Mouse (Mus musculus) regulatory T cell (primary cell): ENCODE data around the gene Ulk4.

Experiments
- in situ Hi-C: fragments of 300-600 bp; cut with MboI, MseI; formaldehyde crosslinking; loops from one replicate; pipeline ENCODE4 v1.15.1; 2025; ENCODE audit warnings: high pct_unique_total_duplicates

The Ulk4 gene

DNA sequence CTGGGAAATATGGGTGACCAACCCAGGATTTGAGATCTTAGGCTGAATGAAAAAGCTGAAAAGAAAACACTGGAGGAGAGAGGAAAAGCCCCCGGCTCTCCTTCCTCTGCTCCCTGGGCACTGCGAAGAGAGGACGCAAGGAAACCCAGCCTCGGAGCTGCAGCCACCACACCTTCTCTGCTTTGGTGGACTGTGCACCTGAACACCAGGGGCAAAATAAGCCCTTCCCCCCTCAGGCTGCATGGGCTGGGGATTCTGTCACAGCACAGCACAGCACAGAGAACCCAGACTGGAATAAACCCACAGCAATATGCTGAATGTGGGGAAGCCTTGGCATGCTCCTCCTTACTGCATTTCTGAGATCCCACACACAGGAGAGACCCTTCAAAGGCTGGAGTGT lies 81.9 kb downstream of the Ulk4 start:
- in situ Hi-C loops, result no loop called here

DNA sequence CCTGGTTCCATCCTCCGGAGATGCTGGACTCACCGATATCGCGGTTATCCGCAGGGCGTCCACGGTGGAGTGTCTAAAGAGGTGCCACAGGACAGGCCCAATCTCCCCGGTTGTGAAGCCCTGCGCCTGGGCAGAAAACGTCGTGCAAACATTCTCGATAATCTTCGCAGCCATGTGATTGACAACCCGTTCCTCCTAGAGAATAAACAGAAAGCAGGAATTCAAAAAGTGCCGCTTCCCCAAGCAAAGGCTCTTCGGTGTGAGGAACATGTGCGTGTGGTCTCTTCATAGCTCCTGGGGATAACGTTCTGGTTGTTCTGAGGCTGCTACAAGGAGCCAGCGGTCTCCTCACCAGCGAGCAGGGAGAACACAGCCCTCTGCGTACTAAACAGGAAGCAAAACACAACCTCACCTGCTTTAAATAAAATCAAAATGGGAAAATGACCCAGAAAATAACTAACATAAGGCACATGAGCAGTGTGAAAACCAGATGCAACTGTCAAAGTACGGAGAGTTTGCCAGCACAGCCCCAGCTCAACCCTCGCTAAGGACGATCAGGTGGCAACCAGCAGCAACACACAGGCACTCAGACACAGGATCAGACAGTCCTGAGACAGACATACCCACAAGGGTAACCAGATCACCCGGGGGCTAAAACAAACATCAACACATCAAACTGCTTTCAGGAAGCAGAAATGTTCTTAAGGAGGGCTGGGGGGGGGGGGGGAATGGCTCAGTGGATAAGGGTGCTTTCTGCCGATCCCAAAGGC lies 84.2 kb downstream of the Ulk4 start:
- in situ Hi-C loops, result loop anchor here (5.0 kb wide), 1 partner anchor 665 kb away; no protein-coding TSS in a partner anchor

DNA sequence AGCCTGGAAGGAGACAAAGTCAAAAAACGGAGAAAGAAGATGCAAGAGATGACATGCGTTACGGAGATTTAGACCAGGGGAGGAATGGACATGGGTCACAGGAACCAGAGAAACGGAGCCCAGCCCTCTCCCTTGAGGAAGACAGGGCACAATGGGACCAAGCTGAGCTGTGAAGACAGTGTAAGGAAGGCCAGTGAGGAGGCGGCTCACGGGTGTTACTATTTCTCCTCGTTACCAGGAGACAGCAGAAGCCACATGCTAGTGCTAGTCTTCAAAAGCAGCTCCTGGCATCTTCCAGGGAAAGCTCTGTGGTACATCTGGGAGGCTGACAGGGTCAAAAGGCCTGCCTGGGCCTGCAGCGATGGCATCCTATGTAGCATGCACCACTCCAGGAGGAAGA lies 89.2 kb downstream of the Ulk4 start:
- in situ Hi-C loops, result no loop called here

DNA sequence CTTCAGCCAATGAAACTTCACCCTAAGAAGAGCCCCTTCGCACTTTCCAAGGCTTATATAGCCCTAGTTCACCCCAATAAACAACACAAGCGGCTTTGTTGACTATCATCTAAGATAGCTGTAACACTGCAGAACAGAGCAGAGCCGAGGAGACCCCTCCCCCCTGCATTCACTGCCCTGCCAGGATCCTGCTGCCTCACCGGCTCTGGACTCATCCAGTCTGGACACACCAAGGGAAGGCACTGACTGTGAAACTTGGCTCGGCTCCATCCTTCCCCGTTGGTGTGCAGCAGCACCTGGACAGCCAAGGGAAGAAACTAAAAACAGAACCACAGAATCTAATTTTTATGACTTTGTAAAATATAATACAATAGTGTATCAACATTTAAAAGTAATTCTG lies 91.2 kb downstream of the Ulk4 start:
- in situ Hi-C loops, result no loop called here

DNA sequence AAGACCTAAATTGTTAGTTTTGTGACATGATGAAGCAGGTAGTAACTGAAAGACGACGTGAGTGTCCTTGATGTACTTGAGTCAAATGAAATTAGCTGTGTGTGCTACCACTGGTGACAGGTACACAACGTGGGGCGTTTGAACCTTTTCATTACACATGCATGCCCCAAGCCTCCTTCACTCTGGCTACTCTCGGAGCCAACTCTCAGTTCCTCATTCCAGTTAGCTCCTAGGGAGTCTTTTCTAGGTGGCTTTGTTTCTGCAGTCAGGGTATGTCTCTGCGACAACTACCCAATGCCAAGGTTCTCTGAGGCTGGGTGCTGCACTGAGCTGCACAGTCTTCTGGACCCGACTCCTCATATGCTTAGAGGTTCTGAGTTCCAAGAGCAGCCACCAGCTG lies 100.6 kb downstream of the Ulk4 start:
- in situ Hi-C loops, result no loop called here

DNA sequence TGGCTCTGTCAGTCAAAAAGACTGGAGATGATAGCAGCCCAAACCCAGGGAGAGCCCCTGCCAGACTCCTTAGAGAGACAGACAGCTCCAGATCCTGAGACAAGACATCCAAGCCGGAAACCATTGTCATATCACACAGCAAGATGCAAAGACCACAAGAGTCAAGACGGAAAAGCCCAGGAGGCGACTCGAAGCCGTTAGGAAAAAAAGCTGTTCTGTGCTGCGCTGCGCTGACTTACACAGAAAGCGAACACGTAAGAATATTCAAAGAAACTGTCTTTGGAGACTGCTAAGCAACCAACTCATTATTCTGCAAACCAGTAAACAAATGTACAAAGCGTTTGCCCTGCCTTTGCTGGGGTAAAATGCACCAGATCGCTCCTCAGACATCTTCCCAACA lies 101.8 kb downstream of the Ulk4 start:
- in situ Hi-C loops, result no loop called here

DNA sequence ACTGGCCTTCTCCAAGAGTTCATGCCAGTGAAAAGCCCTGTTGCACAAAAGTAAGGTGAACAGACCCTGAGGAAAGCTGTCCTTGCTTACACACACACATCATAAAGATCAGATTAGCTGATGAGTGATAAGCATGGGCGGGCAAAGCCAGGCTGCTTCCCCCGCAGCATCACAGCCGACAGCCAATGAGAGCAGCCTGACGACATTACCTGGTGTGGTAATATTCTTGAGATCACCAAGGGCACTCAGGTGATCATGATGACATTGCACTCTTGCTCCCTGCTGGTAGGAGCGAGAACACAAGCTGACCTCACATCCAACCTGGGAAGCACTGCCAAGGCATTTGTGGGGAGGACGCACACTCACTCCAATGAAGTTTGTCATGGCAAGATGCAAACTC lies 104.9 kb downstream of the Ulk4 start:
- in situ Hi-C loops, result no loop called here

DNA sequence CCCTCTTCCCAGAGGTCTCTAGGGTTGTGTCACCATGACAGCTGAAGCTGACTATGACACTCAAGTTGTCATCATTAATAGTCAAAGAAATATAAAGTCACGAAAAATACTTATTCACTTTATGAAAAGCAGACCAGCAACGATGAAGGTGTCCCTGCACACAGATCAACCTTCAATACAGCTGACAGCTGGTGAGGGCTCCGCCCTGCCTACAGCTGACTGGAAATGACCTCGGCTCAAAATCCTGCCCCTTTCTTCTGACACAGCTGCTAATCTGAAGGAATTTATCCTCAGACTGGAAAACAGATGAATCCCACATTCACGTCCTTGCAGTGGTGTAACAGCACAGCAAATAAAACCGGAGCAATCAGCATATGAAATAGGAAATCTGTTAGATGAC lies 105.4 kb downstream of the Ulk4 start:
- in situ Hi-C loops, result no loop called here

DNA sequence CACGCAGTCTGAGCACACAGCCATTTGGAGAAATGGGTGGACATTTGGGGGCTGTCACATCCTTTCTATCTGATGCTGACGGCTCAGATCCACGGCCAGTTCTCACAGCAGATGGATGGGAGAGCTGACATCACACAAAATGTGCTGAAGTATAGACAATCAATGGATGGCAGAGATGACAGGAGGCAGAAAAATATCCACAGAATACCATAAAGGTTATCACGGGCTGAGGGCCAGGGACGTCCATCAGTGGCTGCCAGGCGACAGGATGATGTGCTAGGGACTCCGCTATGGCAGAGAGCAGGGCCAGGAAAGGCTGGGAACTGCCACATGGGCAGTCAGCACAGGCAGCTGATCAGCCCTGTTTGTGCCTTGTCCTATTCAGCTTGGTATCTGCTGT lies 112.4 kb downstream of the Ulk4 start:
- in situ Hi-C loops, result loop anchor here (10.0 kb wide), 1 partner anchor 620 kb away; no protein-coding TSS in a partner anchor

DNA sequence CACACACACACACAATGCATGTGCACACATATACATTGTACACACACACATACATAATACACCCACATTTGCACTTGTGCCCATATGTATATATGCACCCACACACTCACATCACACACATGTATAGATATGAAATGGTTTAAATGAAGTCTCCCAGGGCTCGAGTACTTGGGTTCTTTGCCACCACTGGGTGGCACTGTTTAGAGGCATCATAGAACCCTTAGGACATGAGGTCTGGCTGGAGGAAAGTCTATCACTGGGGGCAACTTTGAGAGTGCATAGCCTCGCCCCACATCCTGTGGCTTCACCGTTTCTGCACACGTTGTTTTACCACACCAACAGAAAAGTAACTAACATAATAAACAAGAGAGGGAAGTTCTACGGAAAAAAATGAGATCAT lies 114.2 kb downstream of the Ulk4 start:
- in situ Hi-C loops, result loop anchor here (10.0 kb wide), 1 partner anchor 622 kb away; no protein-coding TSS in a partner anchor

DNA sequence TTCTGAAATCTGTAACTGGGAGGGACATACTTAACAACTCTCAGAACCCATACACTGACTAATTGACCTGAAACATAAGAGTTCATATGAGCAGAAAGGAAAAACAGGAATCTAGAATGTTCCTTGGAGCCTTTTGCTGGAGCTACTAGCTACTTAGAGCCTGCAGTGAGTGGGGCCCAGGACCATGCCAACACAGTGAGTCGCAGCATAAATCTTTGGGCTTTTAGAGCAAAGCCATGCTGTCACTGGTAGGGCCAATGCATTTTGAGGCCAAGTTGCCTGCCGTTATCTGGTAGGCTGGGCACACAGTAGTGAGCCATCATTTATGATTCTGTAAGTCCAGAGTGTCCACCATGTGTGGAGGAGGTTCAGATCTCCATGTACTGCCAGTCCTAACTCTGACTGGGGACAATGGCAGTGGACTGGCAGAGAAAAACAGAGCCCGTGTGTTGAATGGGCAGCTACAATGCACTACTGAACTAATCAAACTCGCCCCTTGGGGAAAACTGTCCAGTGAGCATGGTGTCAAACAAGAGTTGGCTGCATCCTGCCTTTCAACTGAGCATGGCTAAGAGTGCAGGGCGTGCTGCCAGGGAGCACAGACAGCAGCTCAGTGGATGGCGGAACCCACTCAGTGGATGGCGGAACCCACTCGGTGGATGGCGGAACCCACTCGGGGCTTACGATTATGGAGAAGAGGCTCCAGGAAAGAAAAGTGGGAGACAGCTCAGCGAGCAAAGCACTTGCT lies 115.0 kb downstream of the Ulk4 start:
- in situ Hi-C loops, result loop anchor here (10.0 kb wide), 1 partner anchor 623 kb away; no protein-coding TSS in a partner anchor

DNA sequence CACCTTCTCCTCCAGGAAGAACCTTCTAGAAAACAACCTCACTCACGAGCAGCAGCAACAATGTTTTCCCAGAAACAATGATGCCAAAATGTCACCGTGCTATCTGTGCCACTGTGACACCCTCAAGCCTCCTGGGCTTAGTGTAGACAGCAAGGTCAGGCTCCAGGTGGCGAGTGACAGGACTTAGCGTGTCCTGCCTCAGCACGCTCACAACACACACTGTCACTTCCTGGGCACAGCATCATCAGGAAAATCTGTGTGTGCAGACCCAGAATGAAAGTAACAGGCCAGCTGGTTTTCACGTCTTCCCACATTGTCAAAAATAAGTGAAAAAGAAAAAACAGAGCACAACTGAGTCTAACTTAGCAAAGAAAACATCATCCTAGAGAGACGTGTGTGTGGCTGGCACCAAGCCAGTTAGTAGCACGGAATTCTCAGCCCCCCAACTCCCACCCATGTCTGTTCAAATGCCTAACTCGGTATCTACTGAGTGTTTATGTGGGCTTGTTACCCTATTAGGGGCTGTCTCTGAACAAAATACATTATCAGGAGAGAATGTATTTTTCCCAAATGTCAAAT lies 120.7 kb downstream of the Ulk4 start:
- in situ Hi-C loops, result no loop called here

DNA sequence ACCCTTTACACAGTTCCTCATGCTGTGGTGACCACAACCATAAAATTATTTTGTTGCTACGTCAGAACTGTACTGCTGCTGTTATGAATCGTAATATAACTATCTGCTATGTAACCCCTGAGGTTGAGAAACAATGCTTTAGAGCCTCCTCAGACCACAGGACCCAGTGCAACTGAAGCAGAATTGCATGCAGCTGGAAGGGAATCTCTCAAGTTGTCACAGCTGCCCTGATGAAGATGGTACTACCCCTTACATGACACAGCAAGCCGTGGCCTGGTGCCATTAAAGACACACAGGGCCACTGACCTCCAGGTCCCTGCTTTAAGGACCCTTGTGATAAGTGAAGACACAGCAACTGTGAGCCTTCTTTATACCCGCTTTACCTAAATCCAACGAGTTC lies 123.7 kb downstream of the Ulk4 start:
- in situ Hi-C loops, result no loop called here

DNA sequence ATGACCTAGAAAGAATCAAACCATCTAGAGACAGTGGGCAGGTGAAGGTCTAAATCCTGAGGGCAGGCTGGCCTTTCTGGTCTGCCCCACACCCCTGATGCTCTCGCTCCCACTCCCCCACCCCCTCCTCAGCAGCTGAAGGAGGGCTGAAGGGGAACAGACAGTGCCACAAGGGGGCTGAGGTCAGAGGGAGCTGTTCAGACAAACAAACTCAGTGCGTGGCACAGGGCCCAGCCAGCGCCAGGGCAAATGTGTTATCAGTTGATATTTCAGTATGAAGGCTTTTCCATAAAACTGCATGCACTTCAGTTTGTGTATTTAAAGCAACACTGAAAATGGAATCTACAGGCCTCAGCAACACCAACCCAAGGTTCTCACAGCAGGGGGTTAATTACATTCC lies 128.4 kb downstream of the Ulk4 start:
- in situ Hi-C loops, result no loop called here

DNA sequence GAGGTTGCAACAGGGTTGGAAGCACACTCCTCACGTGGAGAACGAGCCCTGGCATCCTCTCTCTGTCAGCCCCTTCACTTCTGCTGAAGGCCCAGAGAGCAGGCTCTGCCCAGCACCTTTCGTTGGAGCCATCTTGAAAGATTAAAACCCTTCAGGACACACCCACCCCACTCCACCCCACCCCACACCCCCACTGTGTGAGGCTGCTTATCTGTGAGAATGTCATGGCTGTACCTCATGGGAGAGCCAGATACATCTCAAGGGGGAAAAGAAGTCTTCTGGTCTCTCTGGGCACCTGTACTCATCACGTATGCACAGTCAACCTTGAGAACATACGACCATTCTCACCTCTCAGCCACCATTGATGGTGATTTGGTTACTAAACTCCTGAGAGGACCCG lies 133.8 kb downstream of the Ulk4 start:
- in situ Hi-C loops, result no loop called here

DNA sequence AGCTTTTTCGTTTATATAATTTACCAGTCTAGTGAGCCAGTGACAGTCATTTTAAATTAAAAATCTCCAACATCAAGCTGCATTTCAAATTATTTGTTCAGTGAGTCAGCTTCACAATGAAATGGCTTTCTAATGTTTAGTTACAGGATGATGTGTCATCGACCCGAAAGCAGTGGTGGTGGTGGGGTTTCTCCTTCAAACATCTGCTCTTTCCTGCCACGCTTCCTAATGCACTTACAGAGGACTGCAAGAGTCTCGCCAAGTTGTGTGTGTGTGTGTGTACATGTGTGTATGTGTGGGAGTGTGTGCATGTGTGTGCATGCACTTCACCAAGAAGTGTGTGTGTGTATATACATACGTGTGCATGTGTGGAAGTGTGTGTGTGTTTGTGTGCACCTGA lies 144.4 kb downstream of the Ulk4 start:
- in situ Hi-C loops, result no loop called here

DNA sequence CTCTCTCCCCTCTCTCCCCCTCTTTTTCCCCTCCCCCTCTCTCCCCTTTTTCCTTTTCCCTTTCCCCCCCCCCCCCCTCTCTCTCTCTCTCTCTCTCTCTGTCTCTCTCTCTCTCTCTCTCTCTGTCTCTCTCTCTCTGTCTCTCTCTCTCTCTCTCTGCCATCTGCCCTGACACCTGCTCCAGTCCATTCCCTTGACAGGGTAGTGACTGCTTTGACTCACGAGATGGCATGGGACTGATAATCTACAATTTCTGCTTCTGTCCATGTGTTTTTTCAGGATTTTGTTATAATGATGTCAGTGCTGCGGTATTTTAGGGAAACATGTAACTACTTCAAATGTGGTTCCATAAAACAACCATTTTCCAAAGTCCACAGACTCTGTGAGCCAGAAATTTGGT lies 147.5 kb downstream of the Ulk4 start:
- in situ Hi-C loops, result no loop called here

DNA sequence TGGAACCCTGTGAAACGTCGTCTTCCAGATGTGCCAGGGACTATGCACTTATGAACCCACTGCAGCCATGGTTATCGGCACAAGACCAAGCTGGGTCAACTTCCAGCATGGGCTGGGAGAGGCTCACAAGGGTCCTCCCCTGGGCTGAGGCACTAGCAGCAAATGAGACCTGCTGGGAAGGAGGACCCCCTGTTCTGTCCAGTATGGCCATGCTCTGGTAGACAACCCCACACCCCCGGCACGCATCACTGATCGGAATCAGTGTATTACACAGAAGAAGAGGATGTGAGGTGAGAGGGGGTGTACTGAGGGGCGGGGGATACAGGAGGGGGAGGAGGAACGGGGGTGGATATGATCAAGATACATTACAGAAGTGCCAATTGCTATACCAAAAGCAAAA lies 148.1 kb downstream of the Ulk4 start:
- in situ Hi-C loops, result no loop called here

DNA sequence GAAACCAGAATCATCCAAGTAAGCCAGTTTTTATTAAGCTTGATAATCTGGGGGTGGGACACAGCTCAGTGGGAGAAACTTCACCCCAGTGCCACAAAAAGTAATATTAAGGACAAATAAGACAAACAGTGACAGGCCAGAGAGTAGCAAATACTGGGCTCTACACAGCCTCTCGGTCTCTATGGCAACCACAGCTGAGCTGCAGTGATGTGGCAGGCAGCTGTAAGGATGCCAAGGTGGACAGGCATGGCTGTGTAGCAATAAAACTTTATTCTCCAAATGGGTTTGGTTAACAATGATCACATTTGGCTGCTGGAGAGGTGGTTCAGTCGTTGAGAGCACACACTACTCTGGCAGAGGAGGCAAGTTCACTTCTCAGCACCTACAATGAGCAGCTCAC lies 150.0 kb downstream of the Ulk4 start:
- in situ Hi-C loops, result no loop called here

DNA sequence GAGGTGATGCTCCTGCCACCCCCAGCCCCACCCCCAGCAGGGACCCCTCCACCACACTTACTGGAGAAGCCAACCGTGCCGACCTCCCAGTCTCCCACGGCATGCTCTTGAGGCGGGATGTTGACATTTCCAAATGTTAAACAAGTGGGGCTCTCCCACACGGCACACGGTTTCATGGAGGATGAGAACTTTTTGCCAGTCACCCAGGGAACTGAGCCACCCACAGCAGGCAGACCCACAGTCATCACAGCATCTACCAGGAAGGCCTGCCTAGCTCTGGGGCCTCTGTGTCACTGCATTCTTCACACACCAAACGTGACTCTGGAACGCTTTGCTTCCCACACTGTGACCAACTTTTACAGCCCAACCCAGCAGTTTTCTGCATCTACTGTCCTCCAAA lies 152.3 kb downstream of the Ulk4 start:
- in situ Hi-C loops, result no loop called here

DNA sequence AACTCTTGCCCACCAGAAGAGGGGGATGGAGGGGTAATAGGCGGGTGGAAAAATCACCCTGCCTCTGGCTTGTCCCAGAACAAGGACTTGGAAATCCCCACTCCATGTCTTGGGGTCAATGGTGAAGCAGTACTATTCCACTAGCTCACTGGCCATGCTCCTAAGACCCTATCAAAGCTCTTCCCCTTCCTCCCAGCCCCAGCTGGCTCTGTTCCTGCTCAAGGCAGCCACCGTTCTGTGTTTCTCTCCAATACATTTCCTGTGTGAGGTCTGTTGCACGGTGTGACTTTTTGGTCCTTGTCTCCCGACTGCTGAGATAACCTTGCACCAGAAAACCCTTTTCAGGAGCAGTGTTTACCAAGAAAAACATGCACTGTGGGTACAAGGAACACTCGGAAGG lies 155.0 kb downstream of the Ulk4 start:
- in situ Hi-C loops, result no loop called here

DNA sequence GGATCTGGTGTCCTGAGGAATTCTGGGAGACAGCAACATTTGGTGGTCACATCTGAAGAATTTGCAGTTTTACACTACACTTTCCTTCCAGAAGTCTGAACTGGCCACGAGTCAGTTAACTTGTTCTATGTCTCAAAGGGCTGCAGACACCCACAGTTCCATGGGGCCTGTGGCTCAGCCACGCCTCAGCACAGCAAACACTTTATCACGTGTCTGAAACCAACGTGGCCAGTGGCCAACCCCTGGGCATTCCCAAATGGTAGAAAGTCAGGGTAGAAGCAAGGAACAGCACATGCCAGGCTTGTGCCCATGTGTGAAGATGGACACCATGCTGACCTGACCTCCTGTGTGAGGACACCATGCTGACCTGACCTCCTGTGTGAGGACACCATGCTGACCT lies 159.1 kb downstream of the Ulk4 start:
- in situ Hi-C loops, result no loop called here

DNA sequence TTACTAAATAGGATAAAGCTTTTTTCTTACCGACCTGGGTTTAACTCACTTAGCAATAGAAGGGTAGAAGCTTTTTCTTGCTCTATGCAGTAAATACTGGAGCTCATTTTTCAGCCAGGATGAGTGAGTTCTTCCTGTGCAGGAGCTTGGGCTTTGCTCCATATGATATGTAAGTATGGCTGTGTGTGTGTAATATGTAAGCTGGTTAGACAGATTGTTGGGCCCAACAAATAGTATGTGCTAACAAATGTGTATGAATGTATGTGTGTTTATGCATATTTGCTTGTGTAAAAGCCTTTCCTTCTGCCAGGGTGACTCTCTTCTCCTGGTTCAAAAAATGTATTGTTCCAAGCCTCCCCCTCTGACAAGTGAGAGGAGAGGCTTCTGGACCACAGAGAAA lies 164.9 kb downstream of the Ulk4 start:
- in situ Hi-C loops, result no loop called here
